Mouse (Mus musculus): Measurements from ENCODE around the gene Rnf217.
A peak's percentile ranks its signal among the peaks of the same experiment; 100 is the strongest.

Rnf217 gene

DNA sequence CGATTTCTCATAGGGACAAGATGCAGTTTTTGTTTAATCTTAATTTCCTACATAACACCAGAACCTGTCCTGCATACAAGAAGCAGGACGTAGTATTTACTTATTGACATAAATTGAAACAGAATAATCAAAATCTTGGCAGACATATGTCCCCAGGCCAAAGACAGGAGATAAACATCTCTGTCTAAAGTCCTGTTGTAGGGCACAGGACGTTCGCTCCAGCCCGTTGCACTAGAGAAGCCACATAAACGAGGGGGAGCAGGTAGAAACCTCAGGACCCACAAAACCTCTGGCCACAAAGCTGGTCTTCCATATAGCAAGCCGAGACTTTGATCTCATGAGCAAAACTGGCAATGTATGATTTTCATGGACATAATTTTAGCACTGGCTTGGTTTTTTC is 57.1 kb downstream of the Rnf217 start:
- DNase-seq, result no peak

DNA sequence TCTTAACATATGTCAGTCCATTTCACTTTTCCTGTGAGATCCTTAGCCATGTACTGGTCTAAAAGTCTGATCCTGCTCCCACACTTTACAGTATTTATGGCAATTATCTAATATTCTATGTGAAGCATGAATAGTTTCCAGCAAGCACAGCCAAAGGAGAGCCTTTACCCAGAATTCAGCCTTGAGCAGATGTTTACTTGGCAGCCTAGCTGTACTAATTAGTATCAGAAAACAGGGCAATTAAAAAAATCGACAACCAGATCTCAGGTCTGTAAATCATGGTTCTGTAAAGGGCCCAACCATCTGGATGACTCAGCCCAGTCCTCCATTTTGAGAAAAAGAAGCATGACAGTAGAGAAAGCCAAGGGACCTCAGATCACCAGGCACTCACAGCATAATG is 57.6 kb downstream of the Rnf217 start:
- no peak for DNase-seq

DNA sequence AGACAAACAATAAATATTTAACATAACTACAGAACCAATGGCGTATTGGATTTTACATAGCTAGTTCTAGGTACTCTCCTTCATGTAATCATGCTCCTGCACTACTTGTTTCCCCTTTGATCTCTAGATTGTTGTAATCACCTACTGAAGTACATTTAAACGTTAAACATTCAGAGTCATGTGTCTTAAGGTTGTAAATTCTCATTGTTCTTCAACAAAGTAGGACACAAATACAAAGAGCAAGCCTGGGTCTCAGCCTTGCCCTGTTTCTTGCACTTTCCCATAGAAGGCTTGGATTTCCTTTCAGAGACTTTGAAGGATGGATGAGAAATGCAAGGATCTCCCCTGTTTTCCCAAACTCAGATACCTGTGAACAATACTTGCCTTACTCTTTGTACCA is 61.8 kb downstream of the Rnf217 start:
- DNase-seq, result no peak

DNA sequence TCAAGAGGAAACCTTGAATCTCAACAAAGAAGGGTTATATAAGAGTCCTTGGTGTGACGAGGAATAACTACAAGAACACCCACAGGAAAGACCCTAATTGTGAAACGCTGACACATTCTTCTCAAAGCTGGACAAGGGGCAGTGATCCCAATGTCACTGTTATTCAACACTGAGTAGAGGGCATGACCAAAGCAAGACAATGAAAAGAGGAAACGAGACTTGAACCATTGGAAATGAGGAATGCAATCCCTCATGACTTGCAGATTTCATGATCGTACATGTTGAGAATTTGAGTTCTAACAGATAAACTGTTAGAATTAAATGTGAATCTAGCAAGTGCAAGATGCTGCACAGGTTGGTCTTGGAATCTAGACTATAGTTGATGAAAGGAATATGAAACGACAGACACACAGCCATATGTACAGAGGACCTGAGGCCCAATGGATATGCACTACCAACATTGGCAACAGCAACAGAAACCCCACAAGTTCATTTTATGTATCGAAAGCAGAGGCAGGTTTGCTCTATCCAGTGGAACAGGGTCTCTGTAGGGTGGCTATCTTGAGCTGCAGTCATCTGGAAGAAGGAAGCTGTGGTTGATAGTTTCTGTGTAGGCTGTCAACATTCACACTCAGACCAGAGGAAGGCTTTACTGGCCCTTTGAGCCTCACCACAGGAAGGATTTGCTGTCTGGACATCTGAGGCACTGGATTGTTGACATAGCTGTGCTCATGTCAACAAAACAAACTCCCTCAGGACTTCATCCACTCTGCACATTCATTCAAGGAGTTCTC is 64.6 kb downstream of the Rnf217 start:
- no peak for DNase-seq

DNA sequence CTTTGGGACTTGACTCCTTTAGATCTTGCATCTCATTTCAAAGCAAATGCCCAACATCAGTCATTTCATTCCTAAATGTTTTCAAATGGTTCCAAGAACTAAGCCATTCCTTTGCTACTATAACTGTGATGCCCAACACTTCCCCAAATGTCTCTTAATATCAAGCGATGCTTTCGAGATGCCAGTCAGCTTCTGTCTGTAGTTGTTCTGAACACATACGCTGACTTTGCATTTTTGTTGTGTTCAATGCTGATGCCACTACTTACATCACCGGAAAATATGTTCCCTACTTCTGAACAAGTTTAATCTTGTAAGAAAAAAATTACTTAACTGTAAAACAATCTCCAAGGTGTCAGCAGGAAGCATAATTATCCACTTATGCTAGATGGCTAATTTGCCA is 68.5 kb downstream of the Rnf217 start:
- DNase-seq, result no peak

GRCm38 (mm10) chr10:31539351-31539750 is 69.6 kb downstream of the Rnf217 start:
- DNase-seq, result no peak

DNA sequence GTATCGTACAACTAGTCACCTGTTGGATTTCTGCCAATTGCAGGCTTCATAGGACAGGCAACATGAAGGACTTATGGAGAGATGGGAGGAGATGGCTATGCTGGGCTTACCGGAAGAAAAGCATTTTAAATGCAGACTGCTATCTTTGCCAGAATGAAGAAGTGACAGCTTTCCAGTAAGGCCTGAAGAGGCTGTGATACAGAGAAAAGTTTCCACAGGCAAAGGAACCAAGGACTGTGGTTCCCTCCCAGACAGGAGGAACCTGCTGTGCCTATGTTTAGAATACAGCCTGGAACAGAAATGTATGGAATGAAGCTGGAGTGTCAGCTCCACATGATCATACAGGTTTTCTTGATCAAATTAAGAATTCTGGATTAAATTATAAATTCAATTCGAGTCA is 70.3 kb downstream of the Rnf217 start:
- DNase-seq, result no peak

GRCm38 (mm10) chr10:31538243-31538642 is 70.7 kb downstream of the Rnf217 start:
- DNase-seq, result no peak

GRCm38 (mm10) chr10:31537213-31537612 is 71.8 kb downstream of the Rnf217 start:
- no peak for DNase-seq

- no peak for DNase-seq
These were observed 73.9 kb downstream of the Rnf217 start for GRCm38 (mm10) chr10:31535046-31535445.

DNA sequence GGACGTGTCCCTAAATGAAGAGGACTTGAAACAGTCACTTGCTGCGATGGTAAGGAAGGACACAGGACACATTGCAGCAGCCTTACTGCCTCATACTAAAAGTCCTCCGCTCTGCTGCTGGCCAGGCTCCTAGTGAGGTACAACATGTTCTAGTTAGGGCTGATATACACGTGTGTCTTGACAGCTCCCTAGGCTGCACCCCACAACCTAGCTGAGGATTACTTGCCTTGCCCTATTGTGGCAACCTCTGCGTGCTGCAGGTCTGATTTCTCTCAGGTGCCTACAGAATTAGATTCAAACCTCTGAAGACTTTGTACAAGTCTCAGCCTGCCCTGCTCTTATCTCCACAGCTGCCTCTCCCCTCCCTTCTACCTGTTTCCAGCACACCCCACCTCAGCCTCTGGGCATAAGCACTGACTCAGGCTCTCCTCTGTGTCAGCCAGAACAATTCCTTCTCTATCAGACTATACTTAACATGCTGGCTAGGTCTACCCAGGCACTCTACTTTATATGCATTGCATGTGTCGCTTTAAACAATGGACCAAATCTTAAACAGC is 75.6 kb downstream of the Rnf217 start:
- DNase-seq, result no peak

GRCm38 (mm10) chr10:31532782-31533181 is 76.2 kb downstream of the Rnf217 start:
- DNase-seq, result no peak

DNA sequence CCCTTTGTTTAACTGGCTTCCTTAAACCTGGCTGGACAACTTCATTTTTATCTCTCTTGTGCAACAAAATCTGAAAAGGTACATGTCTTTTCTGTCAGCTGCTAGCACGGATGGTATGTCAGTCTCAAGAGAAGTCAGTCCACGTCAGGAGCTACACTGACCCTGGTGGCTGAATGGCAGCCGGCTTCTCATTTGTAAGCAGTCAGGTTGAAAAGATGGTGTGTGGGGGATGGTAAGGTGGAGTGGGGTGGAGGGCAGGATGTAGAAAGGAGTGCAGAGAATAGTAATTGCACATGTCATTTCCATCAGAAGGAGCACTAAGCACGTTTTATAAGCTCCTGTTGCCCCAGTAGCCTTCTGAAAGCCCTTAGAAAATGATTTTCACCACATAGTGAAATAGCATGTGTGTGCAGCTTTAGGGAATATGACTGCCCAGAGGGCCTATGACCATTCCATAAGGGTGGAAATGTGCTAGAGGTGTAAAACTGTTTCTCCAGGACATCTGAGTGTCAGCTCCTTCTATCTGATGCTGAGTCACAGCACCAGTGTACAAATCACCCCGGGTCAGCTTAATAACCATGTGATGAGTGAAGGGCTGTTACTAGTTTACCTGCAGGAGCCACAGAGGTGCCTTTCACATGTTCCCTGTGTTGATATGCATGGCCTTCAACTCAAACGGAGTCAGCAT is 80.5 kb downstream of the Rnf217 start:
- DNase-seq, result no peak

DNA sequence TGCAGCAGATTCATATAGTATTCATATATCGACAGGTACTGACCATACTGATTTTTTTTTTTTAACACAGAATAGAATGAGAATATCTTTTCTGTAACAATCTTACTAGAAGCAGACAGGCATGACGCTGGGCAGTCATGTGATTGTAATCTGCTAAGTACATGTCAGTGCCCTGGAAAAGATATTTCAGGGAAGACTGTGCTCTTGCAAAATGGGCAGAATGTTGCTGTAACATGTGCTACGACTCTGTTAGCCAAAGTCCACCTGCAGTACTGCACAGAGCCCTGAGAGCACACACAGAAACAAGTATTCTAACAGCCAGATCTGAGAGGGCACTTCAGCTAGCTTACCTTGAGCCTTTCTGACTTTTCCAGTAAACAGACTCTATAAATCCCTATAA is 83.3 kb downstream of the Rnf217 start:
- no peak for DNase-seq

GRCm38 (mm10) chr10:31519420-31519819 is 89.6 kb downstream of the Rnf217 start:
- DNase-seq, result no peak

GRCm38 (mm10) chr10:31518210-31518609 is 90.8 kb downstream of the Rnf217 start:
- no peak for DNase-seq

DNA sequence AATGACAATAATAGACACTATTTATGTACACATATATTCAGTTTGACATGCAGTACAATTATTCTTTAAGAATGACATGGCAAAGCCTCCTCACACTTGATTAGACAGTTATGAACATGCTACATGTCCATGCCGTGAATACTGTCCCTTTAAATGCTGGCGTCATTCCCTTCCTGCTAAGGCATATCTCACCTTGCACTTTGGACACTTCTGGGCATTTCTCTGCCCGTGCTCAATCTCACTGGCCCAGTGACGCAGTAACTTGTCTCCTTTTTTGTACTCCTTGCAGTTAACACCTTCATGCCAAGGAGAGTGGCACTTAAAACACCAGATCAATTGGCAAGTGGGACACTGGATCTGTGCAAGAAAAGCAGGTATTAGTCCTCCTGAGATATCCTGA is 91.8 kb downstream of the Rnf217 start:
- no peak for DNase-seq

GRCm38 (mm10) chr10:31515897-31516296 is 93.1 kb downstream of the Rnf217 start:
- DNase-seq, result no peak

DNA sequence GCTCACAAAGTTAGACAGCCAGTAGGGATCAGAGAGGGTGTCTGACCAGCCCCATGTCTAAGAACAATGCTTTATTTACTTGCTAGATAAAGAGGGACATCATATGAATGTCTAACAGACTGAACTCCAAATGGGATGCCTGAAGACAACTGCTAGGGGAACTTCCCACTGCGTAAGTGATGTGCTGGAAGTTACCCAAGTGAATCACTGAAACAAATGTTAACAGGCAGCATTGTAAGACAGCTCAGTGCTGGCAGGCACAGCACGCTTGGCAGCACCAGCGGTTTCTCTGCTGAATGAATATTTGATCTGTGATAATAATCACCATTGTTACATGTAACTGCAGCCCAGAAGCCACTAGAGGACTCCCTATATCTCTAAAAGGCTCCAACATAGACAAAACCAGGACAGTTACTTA is 104.8 kb downstream of the Rnf217 start:
- DNase-seq, result peak; percentile 37

- DNase-seq, result no peak
These were observed 105.3 kb downstream of the Rnf217 start for GRCm38 (mm10) chr10:31503542-31504133.

- DNase-seq, result no peak
These were observed 107.3 kb downstream of the Rnf217 start for GRCm38 (mm10) chr10:31501644-31502043.

DNA sequence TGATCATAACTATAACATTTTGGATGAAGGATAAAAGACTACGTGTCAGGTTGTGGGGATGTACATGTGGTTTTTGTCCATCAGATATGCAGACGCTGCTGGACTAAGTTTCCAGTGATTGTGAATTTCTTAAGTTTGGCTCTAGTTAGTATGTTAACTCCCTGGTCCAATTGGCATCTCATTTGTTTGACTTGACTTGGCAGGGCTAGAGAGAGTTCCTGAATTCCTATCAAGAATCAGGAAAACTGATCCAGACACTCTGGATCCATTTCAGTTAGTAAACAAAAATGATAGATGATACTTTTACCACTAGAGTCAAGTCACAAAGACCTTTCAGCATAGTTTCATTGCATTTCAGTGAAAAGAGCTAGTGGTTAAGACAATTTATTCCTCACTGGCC is 112.1 kb downstream of the Rnf217 start:
- no peak for DNase-seq

- peak; percentile 33 for DNase-seq
These were observed 113.2 kb downstream of the Rnf217 start for GRCm38 (mm10) chr10:31495826-31496225.

GRCm38 (mm10) chr10:31494296-31494695 is 114.7 kb downstream of the Rnf217 start:
- DNase-seq, result no peak
